Mouse (Mus musculus): ENCODE results near the gene Zmym1. TPM values are rescaled to one million over a fixed set of nuclear protein-coding genes. Genes with fewer than 3 reads are reported as not detected.
A peak's percentile ranks its signal among the peaks of the same experiment; 100 is the strongest.
"Not testable (repeated sequence)": the region's sequence is repeated elsewhere in the genome, so short reads cannot be mapped to it uniquely, and the experiment has no call there.

Gene Zmym1
- total RNA-seq, 2 experiments from 2014 or later = 6.0 to 6.3 TPM

DNA sequence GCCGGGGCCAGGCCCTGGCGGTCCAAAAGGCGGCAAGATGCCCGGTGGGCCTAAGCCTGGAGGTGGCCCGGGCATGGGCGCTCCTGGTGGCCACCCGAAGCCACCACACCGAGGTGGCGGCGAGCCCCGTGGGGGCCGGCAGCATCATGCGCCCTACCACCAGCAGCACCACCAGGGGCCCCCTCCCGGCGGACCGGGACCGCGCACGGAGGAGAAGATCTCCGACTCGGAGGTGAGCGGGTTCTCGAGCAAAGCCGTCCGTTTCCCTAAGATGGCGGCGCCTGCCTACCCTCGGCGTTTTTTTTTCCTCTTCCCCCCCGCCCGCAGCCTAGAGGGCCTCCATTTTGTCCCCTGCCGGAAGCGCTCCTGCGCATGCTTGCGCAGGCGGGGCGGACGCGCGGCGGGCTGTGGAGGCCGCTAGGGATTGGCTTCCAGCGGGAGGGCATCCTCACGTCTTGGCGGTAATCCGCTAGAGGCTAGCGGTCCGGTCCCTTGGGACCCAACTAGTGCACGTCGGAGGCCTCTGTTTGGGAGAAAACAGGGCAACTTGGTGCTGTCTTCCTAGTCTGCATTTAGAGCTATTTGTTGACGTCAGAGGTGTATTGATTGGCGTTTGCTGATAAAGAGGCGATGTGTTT, 38.8 kb downstream of the Zmym1 start:
- Histone ChIP-seq H3K27ac (peak overlapping the region; percentile 99), H3K4me3 (peak overlapping the region; percentile 85)
- TF ChIP-seq CTCF (IDR thresholded peaks at IDR 0.05) = peak; percentile 59
- intact Hi-C loops (cut with DNase I) = loop anchor here (5.0 kb wide), 1 partner anchor 55 kb away; the partner anchor contains the start of gene Zmym4
- DNase-seq = peak; percentile 95

DNA sequence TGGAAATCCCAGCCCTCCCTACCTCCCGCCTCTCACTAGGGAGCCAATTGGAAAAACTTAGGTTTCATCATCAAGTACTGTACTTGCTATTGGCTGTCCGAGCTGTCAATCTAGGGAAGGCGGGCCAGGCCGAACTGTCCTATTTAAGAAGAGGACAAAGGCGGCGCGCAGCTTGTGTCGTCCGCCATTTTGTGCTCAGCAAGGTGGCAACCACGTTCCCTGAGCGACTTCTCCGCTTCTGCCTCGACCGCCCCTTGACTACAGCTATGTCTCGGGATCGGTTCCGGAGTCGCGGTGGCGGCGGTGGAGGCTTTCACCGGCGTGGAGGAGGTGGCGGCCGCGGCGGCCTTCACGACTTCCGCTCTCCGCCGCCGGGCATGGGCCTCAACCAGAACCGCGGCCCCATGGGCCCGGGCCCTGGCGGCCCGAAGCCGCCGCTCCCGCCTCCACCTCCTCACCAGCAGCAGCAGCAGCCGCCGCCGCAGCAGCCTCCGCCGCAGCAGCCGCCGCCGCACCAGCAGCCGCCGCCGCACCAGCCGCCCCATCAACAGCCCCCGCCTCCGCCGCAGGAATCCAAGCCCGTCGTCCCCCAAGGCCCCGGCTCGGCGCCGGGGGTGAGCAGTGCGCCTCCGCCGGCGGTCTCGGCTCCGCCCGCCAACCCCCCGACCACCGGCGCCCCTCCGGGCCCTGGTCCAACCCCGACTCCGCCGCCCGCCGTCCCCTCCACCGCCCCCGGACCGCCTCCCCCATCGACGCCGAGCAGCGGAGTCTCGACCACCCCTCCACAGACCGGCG, 39.6 kb downstream of the Zmym1 start, which contains the start of gene Sfpq:
Gene Sfpq (plus strand): TSS at position 174 of the 795 bp plus-strand sequence.
- DNase-seq = peak; percentile 97
- H3K27ac ChIP-seq = peak within 1 kb of the TSS; percentile 99
- H3K4me3 ChIP-seq = peak within 1 kb of the TSS; percentile 85
- TF ChIP-seq CTCF (IDR thresholded peaks at IDR 0.05) = no peak
- intact Hi-C loops (cut with DNase I) = loop anchor here (5.0 kb wide), 1 partner anchor 54 kb away; the partner anchor contains the start of gene Zmym4

DNA sequence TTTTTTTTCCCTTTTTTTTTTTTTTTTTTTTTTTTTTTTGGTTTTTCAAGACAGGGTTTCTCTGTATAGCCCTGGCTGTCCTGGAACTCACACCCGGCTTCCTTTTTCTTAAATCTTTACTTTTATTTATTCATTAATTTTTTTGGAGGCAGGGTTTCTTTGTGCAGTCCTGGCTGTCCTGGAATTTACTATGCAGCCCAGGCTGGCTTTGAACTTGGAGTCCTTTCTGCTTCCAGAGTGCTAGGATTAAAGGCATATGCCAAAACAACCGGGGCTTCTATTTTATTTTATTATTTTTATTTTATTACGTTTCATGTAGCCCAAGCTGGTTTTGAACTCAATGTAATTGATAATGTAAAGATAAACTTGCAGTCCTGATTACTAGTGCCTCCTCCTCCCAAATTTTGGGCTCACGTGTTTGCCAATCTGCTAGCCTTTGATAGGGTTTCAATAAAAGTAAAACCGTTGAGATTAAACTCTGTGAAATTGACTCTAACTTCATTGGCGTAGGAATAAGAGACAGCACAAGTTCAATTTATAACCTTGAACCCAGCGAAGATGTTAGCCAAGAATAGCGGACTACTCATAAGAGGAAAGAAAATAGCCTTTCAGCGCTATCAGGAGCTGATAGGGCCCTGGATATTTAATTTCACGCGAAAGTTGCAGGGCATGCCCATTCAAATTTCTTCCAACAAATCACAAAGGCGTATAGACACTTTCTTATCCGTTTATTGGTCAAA, 40.4 kb downstream of the Zmym1 start:
- intact Hi-C loops (cut with DNase I) = loop anchor here (5.0 kb wide), 1 partner anchor 53 kb away; the partner anchor contains the start of gene Zmym4
- Histone ChIP-seq H3K4me3 (peak overlapping the region; percentile 85), H3K27ac (peak overlapping the region; percentile 74)
- DNase-seq = no peak
- no peak for TF ChIP-seq CTCF (IDR thresholded peaks at IDR 0.05)

DNA sequence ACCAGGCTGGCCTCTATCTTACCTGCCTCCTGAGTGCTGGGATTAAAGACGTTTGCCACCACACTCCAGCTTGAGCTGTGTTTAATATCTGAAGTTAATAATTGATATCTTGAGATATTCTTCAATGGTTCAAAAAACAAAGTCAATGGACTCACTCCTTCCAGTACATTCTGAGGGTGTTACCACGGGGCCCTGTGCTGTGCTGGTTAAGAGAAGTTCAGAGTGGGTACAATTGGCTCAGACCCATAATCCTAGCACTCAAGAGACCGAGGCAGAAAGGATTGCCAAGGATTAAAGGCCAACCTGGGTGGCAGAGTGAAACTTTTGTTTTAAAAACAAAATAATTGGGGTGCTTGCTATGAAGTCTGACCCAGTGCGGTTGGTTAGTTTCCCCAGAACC, 44.6 kb downstream of the Zmym1 start:
- H3K4me3 ChIP-seq = no peak overlapping the region
- no peak for TF ChIP-seq CTCF (IDR thresholded peaks at IDR 0.05)
- DNase-seq = no peak
- H3K27ac ChIP-seq = no peak overlapping the region; the same call in 1 of the 2 replicates
- intact Hi-C loops (cut with DNase I) = no loop called here

DNA sequence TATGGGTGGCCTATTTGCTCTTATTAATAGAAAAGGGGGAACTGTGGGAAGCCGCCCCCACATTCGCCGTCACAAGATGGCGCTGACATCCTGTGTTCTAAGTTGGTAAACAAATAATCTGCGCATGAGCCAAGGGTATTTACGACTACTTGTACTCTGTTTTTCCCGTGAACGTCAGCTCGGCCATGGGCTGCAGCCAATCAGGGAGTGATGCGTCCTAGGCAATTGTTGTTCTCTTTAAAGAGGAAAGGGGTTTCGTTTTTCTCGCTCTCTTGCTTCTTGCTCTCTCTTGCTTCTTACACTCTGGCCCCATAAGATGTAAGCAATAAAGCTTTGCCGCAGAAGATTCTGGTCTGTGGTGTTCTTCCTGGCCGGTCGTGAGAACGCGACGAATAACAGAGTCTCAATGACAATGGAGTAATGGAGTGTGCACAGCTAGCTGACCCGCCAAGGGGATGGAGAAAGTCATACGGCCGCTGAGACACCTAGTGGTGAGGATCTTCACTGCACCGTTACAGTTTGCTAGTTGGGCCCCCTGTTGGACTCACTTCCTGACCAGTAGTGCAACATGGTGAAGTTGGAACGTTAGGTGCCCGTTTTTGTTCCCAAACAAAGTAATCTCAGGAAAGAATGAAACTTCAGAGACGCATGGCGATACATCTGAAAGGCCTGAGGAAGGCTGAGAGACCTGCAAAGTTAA, 45.5 kb downstream of the Zmym1 start:
- H3K4me3 ChIP-seq = peak overlapping the region; percentile 62
- TF ChIP-seq CTCF (IDR thresholded peaks at IDR 0.05) = peak; percentile 82
- H3K27ac ChIP-seq = peak overlapping the region; percentile 81
- peak; percentile 85 for DNase-seq
- intact Hi-C loops (cut with DNase I) = not testable (repeated sequence)

DNA sequence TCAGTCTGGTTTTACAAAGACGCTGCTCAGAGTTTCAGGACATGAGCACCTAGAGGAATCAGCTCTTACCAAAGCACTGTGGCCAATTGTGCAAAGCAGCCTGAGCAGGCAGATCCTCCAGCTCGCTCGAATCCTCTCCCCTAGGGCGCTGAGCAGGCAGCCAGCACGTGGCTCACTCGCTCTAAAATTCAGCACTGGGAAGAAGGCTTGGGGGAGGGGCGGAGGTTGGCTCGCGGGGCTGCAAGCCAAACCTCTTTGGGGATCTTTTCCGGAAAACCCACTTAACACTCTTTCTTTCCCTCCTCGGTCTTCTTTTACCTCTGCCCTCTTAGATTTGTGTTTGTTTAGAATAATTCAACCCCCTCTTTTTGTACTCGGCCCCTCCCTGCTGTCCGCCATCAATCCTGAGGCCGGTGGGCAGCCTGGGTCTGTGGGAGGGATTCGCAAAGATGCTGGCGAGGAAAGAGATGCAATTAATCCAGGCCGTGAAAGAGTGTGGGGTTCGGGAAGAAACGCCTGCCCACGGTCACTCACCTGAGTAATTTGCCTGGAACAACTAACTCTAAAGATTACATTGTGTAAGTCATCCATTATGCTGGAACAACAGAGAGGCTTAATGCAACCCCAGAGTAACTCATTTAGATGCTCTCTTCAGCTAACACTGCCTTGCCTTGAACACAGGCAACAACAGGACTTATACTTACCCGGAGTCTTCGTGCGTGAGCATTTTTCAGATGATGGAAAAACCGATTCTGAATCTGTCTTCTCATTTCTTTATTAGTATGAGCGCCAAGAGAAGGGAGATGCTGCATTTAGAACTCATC, 55.6 kb downstream of the Zmym1 start:
- peak overlapping the region; percentile 52 for H3K4me3 ChIP-seq
- intact Hi-C loops (cut with DNase I) = no loop called here
- H3K27ac ChIP-seq = no peak overlapping the region
- DNase-seq = peak; percentile 36
- TF ChIP-seq CTCF (IDR thresholded peaks at IDR 0.05) = no peak

DNA sequence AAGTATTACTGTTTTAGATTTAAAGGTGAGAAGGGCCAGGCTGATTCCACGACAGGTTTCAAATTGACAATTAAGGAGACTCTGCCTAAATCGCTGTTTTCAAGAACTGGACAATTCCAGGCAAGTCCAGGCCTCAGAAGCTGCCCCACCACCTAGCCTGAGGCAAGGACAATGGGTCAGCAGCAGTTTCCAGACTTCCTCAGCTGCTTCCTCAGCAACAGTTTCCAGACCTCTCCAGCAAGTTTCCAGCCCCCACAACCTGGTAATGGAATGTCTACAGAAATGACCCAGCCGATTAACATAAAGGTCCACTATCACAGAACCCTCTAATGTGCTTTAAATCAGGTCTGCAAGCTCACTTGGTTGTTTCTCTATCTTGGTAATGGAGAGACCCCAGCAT, 56.6 kb downstream of the Zmym1 start:
- Histone ChIP-seq H3K27ac (no peak overlapping the region), H3K4me3 (no peak overlapping the region)
- TF ChIP-seq CTCF (IDR thresholded peaks at IDR 0.05) = no peak
- intact Hi-C loops (cut with DNase I) = no loop called here
- DNase-seq = no peak

DNA sequence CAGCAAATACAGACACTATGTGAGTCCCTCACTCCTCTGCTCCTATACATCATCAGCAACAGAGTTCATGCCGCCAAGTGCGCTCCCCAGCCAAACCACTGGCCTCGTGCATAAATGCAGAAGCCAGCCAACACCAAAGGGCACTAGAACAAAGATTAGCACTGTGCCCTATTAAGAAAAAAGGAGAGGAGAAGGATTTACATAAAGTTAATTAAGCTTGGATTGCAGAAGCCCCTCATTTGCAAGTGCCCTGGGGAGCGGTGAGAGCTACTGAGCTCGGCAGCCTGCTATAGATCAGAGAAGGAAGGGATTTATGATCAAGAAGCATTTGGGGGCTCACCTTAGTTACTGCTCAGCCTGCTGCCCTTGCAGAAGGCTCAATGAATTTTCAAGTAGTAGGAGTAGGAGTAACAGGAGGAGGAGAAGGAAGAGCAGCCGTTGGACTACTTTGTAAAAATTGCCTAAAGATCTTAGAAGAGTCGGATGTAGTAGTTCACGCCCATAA, 60.3 kb downstream of the Zmym1 start:
- Histone ChIP-seq H3K4me3 (no peak overlapping the region), H3K27ac (no peak overlapping the region)
- TF ChIP-seq CTCF (IDR thresholded peaks at IDR 0.05) = no peak
- DNase-seq = no peak
- intact Hi-C loops (cut with DNase I) = no loop called here

DNA sequence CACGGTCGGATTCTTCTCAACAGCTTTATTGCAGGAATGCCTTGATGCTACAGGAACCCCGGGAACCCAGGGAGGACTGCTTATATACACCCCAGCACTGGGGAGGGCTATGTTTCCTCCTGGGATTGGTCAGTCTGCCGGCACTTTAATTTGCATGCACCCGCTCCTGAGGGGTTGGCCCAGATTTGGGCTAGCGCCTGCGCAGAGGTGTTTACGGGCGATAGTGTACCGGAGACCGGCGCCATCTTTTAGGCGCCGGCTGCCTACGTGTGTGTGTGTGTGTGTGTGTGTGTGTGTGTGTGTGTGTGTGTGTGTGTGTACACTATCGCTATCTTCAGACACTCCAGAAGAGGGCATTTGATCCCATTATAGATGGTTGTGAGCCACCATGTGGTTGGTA, 61.6 kb downstream of the Zmym1 start:
- H3K27ac ChIP-seq; H3K4me3 ChIP-seq; DNase-seq; intact Hi-C loops (cut with DNase I): not testable (repeated sequence)

Other genes starting within 250 kb of the Zmym1 start
- gene Zmym4, start 93.0 kb downstream of the Zmym1 start, total RNA-seq (2021) = 10 to 100 TPM; 18.0 to 19.8 TPM
- gene Sfpq, start 39.8 kb downstream of the Zmym1 start, total RNA-seq (2021) = 10 to 100 TPM; 63.4 to 83.0 TPM
- gene Zmym6, start 16.2 kb upstream of the Zmym1 start, total RNA-seq (2021) = 1 to 10 TPM; 3.2 to 7.2 TPM
- gene Tmem35b, start 62.5 kb upstream of the Zmym1 start, total RNA-seq (2021) = 1 to 10 TPM in 1 of 2 experiments, under 1 TPM in 1; 0.87 to 1.4 TPM
- gene Dlgap3, start 108.1 kb upstream of the Zmym1 start, total RNA-seq (2021) = not detected
- gene Smim12, start 182.6 kb upstream of the Zmym1 start, total RNA-seq (2021) = 10 to 100 TPM; 31.9 to 36.5 TPM